Mouse (Mus musculus) hindbrain, embryonic 15.5 days (tissue): ENCODE measurements around the gene Prkch. TPM values are rescaled to one million over a fixed set of nuclear protein-coding genes. Genes with fewer than 3 reads are reported as not detected.

Source experiments
- ATAC-seq: fragments of 200-750 bp; cut with Nextera tagmentation; 2 replicates; pipeline ENCODE4 v1.8.0; 2017; ENCODE audit warnings: low read depth, moderate number of reproducible peaks, moderate TSS enrichment; ENCODE audit not compliant: low FRiP score
- H3K27ac ChIP-seq: fragments of 300-500 bp; sonication (generic); replicated peaks from 2 replicates; pipeline ENCODE4 v1.5.1; 2015; ENCODE audit warnings: mild to moderate bottlenecking, inconsistent platforms
- H3K27me3 ChIP-seq: fragments of 300-500 bp; sonication (generic); 2 replicates; pipeline ENCODE4 v1.6.1; 2015; ENCODE audit warnings: control low read depth, inconsistent platforms
- H3K36me3 ChIP-seq: fragments of 300-500 bp; sonication (generic); 2 replicates; pipeline ENCODE4 v1.6.1; 2015; ENCODE audit warnings: control low read depth, inconsistent platforms
- H3K4me1 ChIP-seq: fragments of 300-500 bp; sonication (generic); replicated peaks from 2 replicates; pipeline ENCODE4 v1.6.1; 2015; ENCODE audit warnings: control low read depth, inconsistent platforms
- H3K4me2 ChIP-seq: fragments of 300-500 bp; sonication (generic); 2 replicates; pipeline ENCODE4 v1.6.1; 2015; ENCODE audit warnings: moderate library complexity, mild to moderate bottlenecking, inconsistent platforms
- H3K4me3 ChIP-seq: fragments of 300-500 bp; sonication (generic); 2 replicates; pipeline ENCODE4 v1.5.1; 2015; ENCODE audit warnings: mild to moderate bottlenecking, inconsistent platforms
- H3K9ac ChIP-seq: fragments of 300-500 bp; sonication (generic); 2 replicates; pipeline ENCODE4 v1.6.1; 2015; ENCODE audit warnings: inconsistent platforms
- H3K9me3 ChIP-seq: fragments of 300-500 bp; sonication (generic); 2 replicates; pipeline ENCODE4 v1.6.1; 2016; ENCODE audit warnings: control low read depth, inconsistent platforms
- WGBS: fragments of 180-500 bp; shearing (Covaris S2); methylation state at CpG from one replicate; pipeline ENCODE4 v1.1.7; 2015; 5-methylcytosine and 5-hydroxymethylcytosine counted together
- polyA plus RNA-seq: library from polyadenylated mRNA; unstranded; fragments of >200 nt; fragmentation: Nextera tagmentation; extraction: Ambion mirVana; gene quantifications from 2 replicates; pipeline ENCODE4 v1.2.1, GENCODE M21; 2015

Gene Prkch
- polyA plus RNA-seq, 1 experiment from 2014 or later, result 8.6 TPM

DNA sequence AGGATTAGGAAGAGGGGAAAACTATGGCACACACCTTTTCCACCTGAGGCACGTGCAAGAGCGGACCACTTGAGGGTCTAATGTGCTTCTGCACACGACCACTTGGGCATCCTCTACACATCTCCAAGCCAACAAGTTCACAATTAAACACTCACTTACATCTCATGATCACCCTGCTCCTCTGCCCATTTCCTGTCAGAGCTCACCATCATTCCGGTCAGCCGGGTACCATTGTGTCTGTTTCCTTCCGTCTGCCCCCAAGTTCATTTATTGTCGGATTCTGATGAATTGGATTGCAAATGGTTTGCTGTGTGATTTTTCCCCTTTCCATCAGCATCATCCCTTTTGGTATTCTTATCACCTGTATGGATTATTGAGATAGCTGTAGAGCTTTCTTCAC is 18.4 kb downstream of the Prkch start:
- Histone ChIP-seq H3K27me3 (no peaks in the 10 kb centered on the region), H3K9ac (no peak overlapping the region), H3K9me3 (no peaks in the 10 kb centered on the region), H3K4me2 (no peak overlapping the region), H3K4me3 (no peak overlapping the region), H3K4me1 (peaks cover 10% of the 10 kb centered on the region), H3K36me3 (no peaks in the 10 kb centered on the region), H3K27ac (no peak overlapping the region)
- ATAC-seq, result no peak
- WGBS, result 84% methylated on average over 7 of the region's 7 CpGs

GRCm38 (mm10) chr12:73603653-73604052 is 19.1 kb downstream of the Prkch start:
- Histone ChIP-seq H3K27me3 (no peaks in the 10 kb centered on the region), H3K4me3 (no peak overlapping the region), H3K4me1 (peaks cover 15% of the 10 kb centered on the region), H3K27ac (no peak overlapping the region), H3K9ac (no peak overlapping the region), H3K4me2 (no peak overlapping the region), H3K9me3 (no peaks in the 10 kb centered on the region), H3K36me3 (no peaks in the 10 kb centered on the region)
- WGBS, result 94% methylated on average over 6 of the region's 6 CpGs
- ATAC-seq, result no peak

GRCm38 (mm10) chr12:73604762-73605161 is 20.2 kb downstream of the Prkch start:
- no peak overlapping the region for H3K4me3 ChIP-seq
- H3K27ac ChIP-seq, result no peak overlapping the region
- 67% methylated on average over 12 of the region's 12 CpGs for WGBS
- no peaks in the 10 kb centered on the region for H3K27me3 ChIP-seq
- no peak overlapping the region for H3K4me2 ChIP-seq
- no peak for ATAC-seq
- no peak overlapping the region for H3K9ac ChIP-seq
- no peaks in the 10 kb centered on the region for H3K9me3 ChIP-seq
- peaks cover 16% of the 10 kb centered on the region for H3K4me1 ChIP-seq
- H3K36me3 ChIP-seq, result no peaks in the 10 kb centered on the region

DNA sequence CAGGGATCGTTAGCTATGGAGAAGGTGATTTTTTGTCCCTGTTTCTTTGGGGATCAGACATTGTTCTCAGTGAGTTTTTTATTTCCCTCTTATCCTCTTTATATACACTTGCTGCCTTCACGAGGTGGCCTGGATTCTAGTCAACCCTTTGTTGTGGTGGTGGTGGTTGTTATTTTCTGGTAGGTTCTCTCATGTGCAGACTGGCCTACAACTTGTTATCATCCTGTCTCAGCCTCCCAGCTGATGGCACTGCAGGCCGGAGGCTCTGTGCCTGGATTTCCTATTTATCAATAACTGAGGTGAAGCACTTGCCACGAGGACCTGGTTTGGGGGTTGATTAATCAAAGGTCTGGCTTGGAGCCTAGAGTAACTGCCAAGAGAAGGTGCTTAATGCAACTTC is 20.6 kb downstream of the Prkch start:
- H3K9ac ChIP-seq, result no peak overlapping the region
- no peak overlapping the region for H3K27ac ChIP-seq
- H3K27me3 ChIP-seq, result no peaks in the 10 kb centered on the region
- H3K4me1 ChIP-seq, result peaks cover 14% of the 10 kb centered on the region
- WGBS, result 75% methylated on average over 4 of the region's 4 CpGs
- no peak overlapping the region for H3K4me3 ChIP-seq
- ATAC-seq, result no peak
- H3K36me3 ChIP-seq, result no peaks in the 10 kb centered on the region
- H3K9me3 ChIP-seq, result no peaks in the 10 kb centered on the region
- no peak overlapping the region for H3K4me2 ChIP-seq

- no peaks in the 10 kb centered on the region for H3K27me3 ChIP-seq
- H3K4me3 ChIP-seq, result no peak overlapping the region
- H3K4me2 ChIP-seq, result no peak overlapping the region
- H3K4me1 ChIP-seq, result peaks cover 10% of the 10 kb centered on the region
- 47% methylated on average over 13 of the region's 13 CpGs for WGBS
- H3K9ac ChIP-seq, result no peak overlapping the region
- no peak for ATAC-seq
- no peaks in the 10 kb centered on the region for H3K36me3 ChIP-seq
- H3K9me3 ChIP-seq, result no peaks in the 10 kb centered on the region
- H3K27ac ChIP-seq, result no peak overlapping the region
Observed at GRCm38 (mm10) chr12:73607381-73608064, 22.9 kb downstream of the Prkch start.

GRCm38 (mm10) chr12:73608065-73608397 is 23.4 kb downstream of the Prkch start:
- WGBS, result 13% methylated on average over 4 of the region's 4 CpGs
- H3K27ac ChIP-seq, result no peak overlapping the region
- H3K36me3 ChIP-seq, result no peaks in the 10 kb centered on the region
- H3K4me1 ChIP-seq, result peaks cover 10% of the 10 kb centered on the region
- no peak overlapping the region for H3K4me2 ChIP-seq
- H3K9me3 ChIP-seq, result no peaks in the 10 kb centered on the region
- peak; percentile 66 for ATAC-seq
- H3K27me3 ChIP-seq, result no peaks in the 10 kb centered on the region
- no peak overlapping the region for H3K4me3 ChIP-seq
- H3K9ac ChIP-seq, result no peak overlapping the region

GRCm38 (mm10) chr12:73609262-73609661 is 24.7 kb downstream of the Prkch start:
- WGBS, result 90% methylated on average over 3 of the region's 3 CpGs
- Histone ChIP-seq H3K4me2 (no peak overlapping the region), H3K36me3 (no peaks in the 10 kb centered on the region), H3K9me3 (no peaks in the 10 kb centered on the region), H3K4me1 (peaks cover 10% of the 10 kb centered on the region), H3K4me3 (no peak overlapping the region), H3K9ac (no peak overlapping the region), H3K27ac (no peak overlapping the region), H3K27me3 (no peaks in the 10 kb centered on the region)
- no peak for ATAC-seq

DNA sequence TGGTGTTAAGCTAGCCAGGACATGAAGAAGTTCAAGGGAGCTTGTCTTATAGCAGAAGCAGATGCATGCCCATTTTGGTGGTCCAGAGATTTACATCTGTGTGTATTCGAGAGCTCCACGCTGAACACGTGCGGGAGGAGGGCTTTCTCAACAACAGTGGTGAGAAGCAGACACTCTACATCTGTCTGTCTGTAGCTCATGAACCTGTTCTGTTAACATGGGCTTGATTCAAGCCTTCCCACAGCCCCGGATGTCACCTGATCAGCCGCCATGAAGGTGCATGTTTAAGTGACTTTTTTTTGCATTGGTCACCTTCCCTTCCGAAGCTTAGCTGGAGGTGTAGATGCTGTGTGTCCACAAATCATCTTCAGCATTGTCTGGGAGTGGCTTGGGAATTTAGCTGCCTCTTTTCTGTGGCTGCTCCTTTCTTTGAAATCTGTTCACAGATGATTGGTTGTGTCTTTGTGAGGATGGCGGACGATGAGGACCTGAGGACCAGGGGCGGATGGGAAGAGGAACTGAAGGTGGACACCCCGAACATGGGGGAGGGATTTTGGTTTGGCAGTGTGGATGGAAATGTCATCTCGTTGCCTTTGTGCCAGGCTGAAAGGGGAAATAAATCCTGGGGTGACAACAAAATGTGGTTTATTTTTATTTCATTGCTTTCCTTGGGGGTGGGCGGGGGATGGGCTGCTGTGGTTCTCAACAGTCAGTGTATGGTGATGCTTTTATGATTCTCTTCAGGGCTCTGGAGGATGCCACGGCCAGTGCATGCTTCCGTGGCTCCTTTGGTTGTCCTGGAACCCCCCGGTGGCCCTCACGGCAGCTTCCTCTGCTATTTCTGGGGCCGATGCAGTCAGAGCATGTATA is 25.3 kb downstream of the Prkch start:
- no peaks in the 10 kb centered on the region for H3K9me3 ChIP-seq
- 62% methylated on average over 18 of the region's 18 CpGs for WGBS
- H3K27ac ChIP-seq, result no peak overlapping the region
- H3K4me3 ChIP-seq, result no peak overlapping the region
- H3K4me1 ChIP-seq, result peaks cover 10% of the 10 kb centered on the region
- no peak overlapping the region for H3K9ac ChIP-seq
- H3K4me2 ChIP-seq, result no peak overlapping the region
- no peaks in the 10 kb centered on the region for H3K27me3 ChIP-seq
- no peak for ATAC-seq
- H3K36me3 ChIP-seq, result no peaks in the 10 kb centered on the region

GRCm38 (mm10) chr12:73610831-73611370 is 26.3 kb downstream of the Prkch start:
- no peak overlapping the region for H3K27ac ChIP-seq
- H3K4me2 ChIP-seq, result no peak overlapping the region
- WGBS, result 83% methylated on average over 8 of the region's 8 CpGs

GRCm38 (mm10) chr12:73611741-73612140 is 27.1 kb downstream of the Prkch start:
- ATAC-seq, result no peak
- Histone ChIP-seq H3K9me3 (no peaks in the 10 kb centered on the region), H3K4me1 (peaks cover 10% of the 10 kb centered on the region), H3K9ac (no peak overlapping the region), H3K27me3 (no peaks in the 10 kb centered on the region), H3K36me3 (no peaks in the 10 kb centered on the region), H3K4me2 (no peak overlapping the region), H3K27ac (no peak overlapping the region), H3K4me3 (no peak overlapping the region)
- WGBS, result 87% methylated on average over 3 of the region's 3 CpGs

More at GRCm38 (mm10) chr12:73610831-73611370, 26.3 kb downstream of the Prkch start:
- no peak overlapping the region for H3K4me3 ChIP-seq
- peaks cover 10% of the 10 kb centered on the region for H3K4me1 ChIP-seq
- H3K9ac ChIP-seq, result no peak overlapping the region
- H3K9me3 ChIP-seq, result no peaks in the 10 kb centered on the region
- no peaks in the 10 kb centered on the region for H3K36me3 ChIP-seq
- H3K27me3 ChIP-seq, result no peaks in the 10 kb centered on the region
- no peak for ATAC-seq

DNA sequence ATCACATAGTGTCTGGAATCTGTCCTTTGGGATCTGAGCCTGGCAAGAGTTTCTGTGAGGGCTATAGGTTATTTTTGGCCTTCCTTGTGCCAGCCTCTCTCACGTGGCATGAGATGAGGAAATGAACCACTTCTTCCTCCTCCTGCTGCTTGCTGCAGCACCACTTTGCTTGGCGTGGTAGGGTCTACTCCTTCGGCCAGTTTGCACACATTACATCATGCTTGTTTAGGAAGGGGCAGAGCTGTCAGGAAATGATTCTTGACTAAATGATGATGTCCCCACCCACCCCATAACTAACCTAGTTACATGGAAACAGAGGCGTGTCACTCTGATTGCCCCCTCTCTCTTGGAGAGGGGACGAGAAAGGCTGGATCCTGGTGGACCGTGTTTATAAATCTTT is 28.6 kb downstream of the Prkch start:
- Histone ChIP-seq H3K4me2 (no peak overlapping the region), H3K4me1 (0 out of 2 replicates have a peak, but pooled peaks cover 4% of the 10 kb centered on the region), H3K36me3 (no peaks in the 10 kb centered on the region), H3K27ac (no peak overlapping the region), H3K27me3 (no peaks in the 10 kb centered on the region), H3K9me3 (no peaks in the 10 kb centered on the region), H3K9ac (no peak overlapping the region), H3K4me3 (no peak overlapping the region)
- WGBS, result 78% methylated on average over 6 of the region's 6 CpGs
- no peak for ATAC-seq

GRCm38 (mm10) chr12:73617652-73618051 is 33.1 kb downstream of the Prkch start:
- Histone ChIP-seq H3K4me1 (no peaks in the 10 kb centered on the region), H3K9me3 (no peaks in the 10 kb centered on the region), H3K9ac (no peak overlapping the region), H3K36me3 (no peaks in the 10 kb centered on the region), H3K4me3 (no peak overlapping the region), H3K27me3 (no peaks in the 10 kb centered on the region), H3K4me2 (no peak overlapping the region), H3K27ac (no peak overlapping the region)
- 46% methylated on average over 10 of the region's 10 CpGs for WGBS
- ATAC-seq, result no peak
